Comparison of ENCODE assay signal across 15 mouse cellular contexts in the genomic region with DNA sequence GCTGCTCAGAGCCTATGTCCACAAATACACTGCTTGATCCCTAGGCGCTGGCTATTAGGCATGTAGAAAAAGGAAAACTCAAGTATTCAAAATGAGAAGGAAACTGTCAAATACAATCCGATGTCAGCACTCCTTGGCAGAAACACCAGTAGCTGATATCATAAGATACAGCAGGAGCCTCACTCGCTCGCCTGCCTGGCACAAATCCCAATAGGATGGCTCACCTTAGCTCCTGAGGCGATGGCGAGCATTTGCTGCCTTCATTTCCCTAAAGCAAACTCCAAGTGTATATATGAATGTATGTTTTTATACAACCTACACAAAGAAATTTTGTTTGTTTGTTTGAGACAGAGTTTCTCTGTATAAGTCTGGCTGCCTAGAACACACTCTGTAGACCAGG.
"Had no signal": no experiment of that assay in that cellular context is flagged by ENCODE, and none has a peak within 500 bp of the region (broad histone marks: within the 10 kb centered on the region; RNA-seq: fewer than 3 reads in every experiment).

No protein-coding gene starts in this region.

- DNase-seq: kidney, postnatal 25 days; layer of hippocampus, postnatal 36 days; liver, embryonic 13.5 days; lung, adult 2 months; thymus, adult 18-20 months; thymus, postnatal 36 days had no signal

- ATAC-seq: midbrain, embryonic 13.5 days; midbrain, embryonic 16.5 days had no signal

- H3K9me3 ChIP-seq: liver, embryonic 13.5 days; midbrain, embryonic 10.5 days; midbrain, embryonic 13.5 days; neural tube, embryonic 13.5 days had no signal

- H3K4me2 ChIP-seq: liver, embryonic 13.5 days; midbrain, embryonic 13.5 days; neural tube, embryonic 13.5 days had no signal

- H3K27me3 ChIP-seq: liver, embryonic 13.5 days; megakaryocyte, embryonic 14.5 days; midbrain, embryonic 13.5 days; neural tube, embryonic 13.5 days had no signal

- H3K9ac ChIP-seq: liver, embryonic 13.5 days; midbrain, embryonic 13.5 days; neural tube, embryonic 13.5 days had no signal

- H3K4me3 ChIP-seq: layer of hippocampus, adult 2 months; left cerebral cortex, adult 2 months; liver, embryonic 13.5 days; megakaryocyte, embryonic 14.5 days; midbrain, embryonic 10.5 days; midbrain, embryonic 13.5 days; myocyte; neural tube, embryonic 13.5 days had no signal

- H3K4me1 ChIP-seq: liver, embryonic 13.5 days; midbrain, embryonic 10.5 days; midbrain, embryonic 13.5 days; neural tube, embryonic 13.5 days had no signal

- H3K27ac ChIP-seq: kidney, postnatal 0 days; layer of hippocampus, adult 2 months; left cerebral cortex, adult 2 months; liver, embryonic 13.5 days; midbrain, embryonic 10.5 days; midbrain, embryonic 13.5 days; neural tube, embryonic 13.5 days had no signal

- H3K36me3 ChIP-seq: neural tube, embryonic 13.5 days had no signal
